19 mouse cellular contexts compared by ENCODE assay signal in the genomic region with DNA sequence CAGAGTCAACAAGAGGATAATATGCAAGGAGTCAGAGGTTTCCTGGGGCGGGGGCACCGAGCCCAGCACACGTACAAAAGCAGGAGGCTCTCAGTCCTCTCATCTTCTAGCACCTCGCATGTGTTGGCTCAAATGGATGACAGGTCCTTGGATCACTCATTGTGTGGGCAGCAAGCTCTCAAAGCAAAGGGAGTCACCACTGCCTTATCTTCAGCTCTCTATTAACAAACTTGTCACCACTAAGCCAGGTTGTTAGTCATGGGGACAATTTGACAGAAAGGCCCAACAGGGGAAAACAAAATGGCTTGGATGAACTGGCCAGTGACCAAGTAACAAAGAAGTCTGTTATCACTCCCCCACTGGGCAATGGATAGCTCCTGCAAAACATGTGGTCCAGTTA.
"Had no signal": no experiment of that assay in that cellular context is flagged by ENCODE, and none has a peak within 500 bp of the region (broad histone marks: within the 10 kb centered on the region; RNA-seq: fewer than 3 reads in every experiment).

No protein-coding gene starts in this region.

- DNase-seq: kidney, postnatal 36 days; layer of hippocampus, adult 9-11 months; layer of hippocampus, postnatal 36 days; liver; liver, embryonic 13.5 days; liver, postnatal 0 days; lung, postnatal 14 days; right cerebral cortex, postnatal 25 days; thymus, adult 18-20 months; thymus, postnatal 14 days had no signal

- H3K27ac ChIP-seq: kidney, postnatal 0 days; limb, embryonic 12.5 days; liver, embryonic 13.5 days; lung, embryonic 15.5 days; macrophage; midbrain, embryonic 12.5 days; neural tube, embryonic 13.5 days; stomach, postnatal 0 days had no signal

- H3K27me3 ChIP-seq: liver, embryonic 13.5 days; lung, embryonic 15.5 days; megakaryocyte, embryonic 14.5 days; midbrain, embryonic 12.5 days; neural tube, embryonic 13.5 days had no signal

- H3K4me1 ChIP-seq: limb, embryonic 12.5 days; liver, embryonic 13.5 days; lung, embryonic 15.5 days; megakaryocyte, embryonic 14.5 days; midbrain, embryonic 12.5 days; neural tube, embryonic 13.5 days had no signal

- H3K4me2 ChIP-seq: limb, embryonic 12.5 days; liver, embryonic 13.5 days; lung, embryonic 15.5 days; midbrain, embryonic 12.5 days; neural tube, embryonic 13.5 days had no signal

- H3K9ac ChIP-seq: limb, embryonic 12.5 days; liver, embryonic 13.5 days; liver, postnatal 0 days; lung, embryonic 15.5 days; midbrain, embryonic 12.5 days; neural tube, embryonic 13.5 days had no signal

- ATAC-seq: liver, postnatal 0 days; midbrain, embryonic 16.5 days had no signal

- H3K36me3 ChIP-seq: limb, embryonic 12.5 days; liver, embryonic 13.5 days; lung, embryonic 15.5 days; midbrain, embryonic 12.5 days; neural tube, embryonic 13.5 days had no signal

- H3K9me3 ChIP-seq: limb, embryonic 12.5 days; liver, embryonic 13.5 days; lung, embryonic 15.5 days; megakaryocyte, embryonic 14.5 days; midbrain, embryonic 12.5 days; neural tube, embryonic 13.5 days had no signal

- H3K4me3 ChIP-seq: limb, embryonic 12.5 days; liver, embryonic 13.5 days; lung, embryonic 15.5 days; megakaryocyte, embryonic 14.5 days; midbrain, embryonic 12.5 days; neural tube, embryonic 13.5 days had no signal
